ENCODE assay signal across 17 mouse cellular contexts in genomic region chr2:31183830-31184229, GRCm38 (mm10). TPM values are rescaled to one million over a fixed set of nuclear protein-coding genes. Genes with fewer than 3 reads are reported as not detected.
DNase-seq lines count a peak whose midpoint lies in the region; ATAC-seq and TF ChIP-seq lines count a peak whose summit lies in the region.
"Had no signal": no experiment of that assay in that cellular context is flagged by ENCODE, and none has a peak within 500 bp of the region (broad histone marks: within the 10 kb centered on the region; RNA-seq: fewer than 3 reads in every experiment).

No protein-coding gene starts in this region.

- H3K27me3 ChIP-seq in heart, adult 2 months (ENCODE audit: control insufficient read depth, insufficient read depth, low read length): no peaks in the 10 kb centered on the region
- no peaks in the 10 kb centered on the region for H3K27me3 ChIP-seq in heart, embryonic 12.5 days (replicated peaks)
- H3K27me3 ChIP-seq in lung, embryonic 14.5 days (ENCODE audit: insufficient read depth, low read length): no peaks in the 10 kb centered on the region
- H3K27me3 ChIP-seq: lung, embryonic 15.5 days had no signal

- no peak for TF ChIP-seq POLR2A in heart, adult 2 months (IDR thresholded peaks at IDR 0.05; ENCODE audit: insufficient read depth, low read depth, low read length)
- no peak for TF ChIP-seq POLR2A in lung, adult 2 months (IDR thresholded peaks at IDR 0.05; ENCODE audit: borderline replicate concordance, extremely low read depth, low read depth, low read length)
- no peak for TF ChIP-seq POLR2A in cortical plate, adult 2 months (IDR thresholded peaks at IDR 0.05; ENCODE audit: extremely low read depth, insufficient read depth, low read length)

- DNase-seq in heart, adult 2 months: no peak
- no peak for DNase-seq in lung, embryonic 14.5 days
- DNase-seq in lung, adult 2 months: no peak
- DNase-seq in B cell, adult 2 months: peak; percentile 24 to 41
- no peak for DNase-seq in ovary, adult 18-20 months (ENCODE audit: low spot score)
- DNase-seq in testis, postnatal 10 days (ENCODE audit: low spot score): no peak
- DNase-seq: cerebellum, adult 11 months; heart, adult 11 months; kidney, postnatal 14 days; layer of hippocampus, postnatal 36 days had no signal

- ATAC-seq in heart, embryonic 12.5 days (ENCODE audit: insufficient number of reproducible peaks, low FRiP score): no peak
- ATAC-seq in lung, embryonic 14.5 days (ENCODE audit: insufficient read depth): no peak
- ATAC-seq: activated CD4-positive, CD25-positive, alpha-beta regulatory T cell, adult 4 months had no signal

- peak; percentile 54 for TF ChIP-seq CTCF in heart, adult 2 months (IDR thresholded peaks at IDR 0.05)
- peak; percentile 23; the same call in 1 of the 2 replicates for TF ChIP-seq CTCF in lung, embryonic 14.5 days (IDR thresholded peaks at IDR 0.05; ENCODE audit: low read depth)
- TF ChIP-seq CTCF in lung, adult 2 months (IDR thresholded peaks at IDR 0.05; ENCODE audit: insufficient read depth, low read length): no peak
- TF ChIP-seq CTCF in cortical plate, adult 2 months (IDR thresholded peaks at IDR 0.05; ENCODE audit: extremely low read depth, insufficient read depth, low read length): 0 out of 2 replicates have a peak, but pooled peaks have one; percentile 5

- H3K4me2 ChIP-seq in heart, embryonic 12.5 days: no peak overlapping the region
- no peak overlapping the region for H3K4me2 ChIP-seq in lung, embryonic 14.5 days
- H3K4me2 ChIP-seq: lung, embryonic 15.5 days had no signal

- H3K36me3 ChIP-seq in heart, adult 2 months (ENCODE audit: control insufficient read depth, insufficient read depth, low read length): no peaks in the 10 kb centered on the region
- H3K36me3 ChIP-seq in heart, embryonic 12.5 days: peaks cover 84% of the 10 kb centered on the region
- peaks cover 83% of the 10 kb centered on the region for H3K36me3 ChIP-seq in lung, embryonic 14.5 days (ENCODE audit: insufficient read depth)

- H3K9ac ChIP-seq in heart, adult 2 months (ENCODE audit: low read depth, low read length): no peak overlapping the region
- H3K9ac ChIP-seq in heart, embryonic 12.5 days: no peak overlapping the region
- H3K9ac ChIP-seq in lung, embryonic 14.5 days: no peak overlapping the region
- H3K9ac ChIP-seq: lung, embryonic 15.5 days had no signal

- intact Hi-C loops in heart, adult 2 months (cut with DNase I): no loop called here

- no peak for TF ChIP-seq EP300 in heart, adult 2 months (IDR thresholded peaks at IDR 0.05; ENCODE audit: insufficient read depth, low read depth, low read length)

- H3K4me3 ChIP-seq in heart, adult 2 months: no peak overlapping the region
- H3K4me3 ChIP-seq in heart, embryonic 12.5 days: no peak overlapping the region
- no peak overlapping the region for H3K4me3 ChIP-seq in lung, embryonic 14.5 days (ENCODE audit: low read depth, low read length)
- no peak overlapping the region for H3K4me3 ChIP-seq in lung, adult 2 months (replicated peaks; ENCODE audit: extremely low read depth, low read depth, low read length)
- H3K4me3 ChIP-seq in cortical plate, adult 2 months (ENCODE audit: insufficient read depth, low read length): no peak overlapping the region
- H3K4me3 ChIP-seq: lung, embryonic 15.5 days; midbrain, embryonic 10.5 days; myocyte had no signal

- H3K27ac ChIP-seq in heart, adult 2 months: no peak overlapping the region
- H3K27ac ChIP-seq in heart, embryonic 12.5 days (ENCODE audit: poor library complexity, severe bottlenecking): no peak overlapping the region
- no peak overlapping the region for H3K27ac ChIP-seq in lung, embryonic 14.5 days (ENCODE audit: low read depth)
- no peak overlapping the region for H3K27ac ChIP-seq in cortical plate, adult 2 months (ENCODE audit: insufficient read depth, low read length)
- H3K27ac ChIP-seq: lung, embryonic 15.5 days; midbrain, embryonic 10.5 days had no signal

- H3K9me3 ChIP-seq in heart, embryonic 12.5 days (replicated peaks): no peaks in the 10 kb centered on the region
- H3K9me3 ChIP-seq in lung, embryonic 14.5 days (ENCODE audit: low read depth, low read length): no peaks in the 10 kb centered on the region
- H3K9me3 ChIP-seq: G1E; lung, embryonic 15.5 days; midbrain, embryonic 10.5 days had no signal

- H3K4me1 ChIP-seq in heart, adult 2 months (ENCODE audit: control insufficient read depth, insufficient read depth, low read length): peaks cover 1% of the 10 kb centered on the region; the same call in 1 of the 2 replicates
- peaks cover 28% of the 10 kb centered on the region for H3K4me1 ChIP-seq in heart, embryonic 12.5 days (replicated peaks)
- no peaks in the 10 kb centered on the region for H3K4me1 ChIP-seq in lung, embryonic 14.5 days (ENCODE audit: insufficient read depth)
- H3K4me1 ChIP-seq in lung, adult 2 months (ENCODE audit: control insufficient read depth, insufficient read depth, low read length): peaks cover 5% of the 10 kb centered on the region
- H3K4me1 ChIP-seq in cortical plate, adult 2 months (ENCODE audit: control insufficient read depth, insufficient read depth, low read length): no peaks in the 10 kb centered on the region
- H3K4me1 ChIP-seq: lung, embryonic 15.5 days; midbrain, embryonic 10.5 days had no signal

- 97% methylated on average over 1 of the region's 1 CpGs for WGBS in heart, adult 2 months
- WGBS in heart, embryonic 12.5 days: 85% methylated on average over 1 of the region's 1 CpGs
- 100% methylated on average over 1 of the region's 1 CpGs for WGBS in lung, embryonic 14.5 days
- 93% methylated on average over 1 of the region's 1 CpGs for WGBS in lung, adult 2 months

- no peaks in the 10 kb centered on the region for H3K79me2 ChIP-seq in heart, adult 2 months (replicated peaks; ENCODE audit: control insufficient read depth, insufficient read depth, low read length)

RNA-seq across cellular contexts. Expression of gene Gpr107, which starts 31.7 kb away (rescaled TPM):
- 10 to 100 TPM; 29.0 to 30.9 TPM for total RNA-seq in heart, adult 2 months (2021)
- 16.0 and 32.3 TPM in 2 replicates for polyA plus RNA-seq in heart, adult 2 months (2012; rRNA removed)
- polyA plus RNA-seq in heart, embryonic 12.5 days (2016; fragmentation: Nextera tagmentation; extraction: Ambion mirVana): 37.4 and 40.4 TPM in 2 replicates
- 23.6 and 24.9 TPM in 2 replicates for polyA plus RNA-seq in lung, embryonic 14.5 days (2014; fragmentation: Nextera tagmentation; extraction: Ambion mirVana)
- polyA plus RNA-seq in lung, adult 2 months (2012; rRNA removed): 20.8 and 24.4 TPM in 2 replicates
- polyA plus RNA-seq in cortical plate, adult 2 months (2012; rRNA removed): 26.8 and 28.2 TPM in 2 replicates

RNA-seq across cellular contexts. Expression of gene Fnbp1, which starts 42.0 kb away (rescaled TPM):
- 10 to 100 TPM; 49.0 to 53.6 TPM for total RNA-seq in heart, adult 2 months (2021)
- 40.3 and 46.1 TPM in 2 replicates for polyA plus RNA-seq in heart, adult 2 months (2012; rRNA removed)
- polyA plus RNA-seq in heart, embryonic 12.5 days (2016; fragmentation: Nextera tagmentation; extraction: Ambion mirVana): 21.4 and 23.8 TPM in 2 replicates
- polyA plus RNA-seq in lung, embryonic 14.5 days (2014; fragmentation: Nextera tagmentation; extraction: Ambion mirVana): 16.8 and 21.1 TPM in 2 replicates
- polyA plus RNA-seq in lung, adult 2 months (2012; rRNA removed): 39.9 and 47.4 TPM in 2 replicates
- 125 and 126 TPM in 2 replicates for polyA plus RNA-seq in cortical plate, adult 2 months (2012; rRNA removed)

Comparison
In these comparisons a context has a peak if more than half of its experiments do, and no peak if none do; other contexts are left out.
1. DNase-seq: peak in B cell, adult 2 months (2 of 2); none in heart, adult 2 months (0 of 2), lung, embryonic 14.5 days (single experiment), lung, adult 2 months (single experiment), ovary, adult 18-20 months (single experiment) and testis, postnatal 10 days (single experiment).